Mouse (Mus musculus) forebrain, embryonic 13.5 days (tissue): ENCODE data around the gene Wdr25. TPM values are rescaled to one million over a fixed set of nuclear protein-coding genes. Genes with fewer than 3 reads are reported as not detected.

Source experiments
- ATAC-seq: fragments of 200-750 bp; cut with Nextera tagmentation; 2 replicates; pipeline ENCODE4 v1.8.0; 2017
- H3K27ac ChIP-seq: fragments of 300-500 bp; sonication (generic); 2 replicates; pipeline ENCODE4 v1.5.1; 2015; ENCODE audit warnings: inconsistent platforms, mild to moderate bottlenecking, moderate library complexity
- H3K27me3 ChIP-seq: fragments of 300-500 bp; sonication (generic); 2 replicates; pipeline ENCODE4 v1.6.1; 2015; ENCODE audit warnings: mild to moderate bottlenecking, inconsistent platforms
- H3K36me3 ChIP-seq: fragments of 300-500 bp; sonication (generic); 2 replicates; pipeline ENCODE4 v1.6.1; 2015; ENCODE audit warnings: mild to moderate bottlenecking, inconsistent platforms; ENCODE audit not compliant: poor library complexity, severe bottlenecking
- H3K4me1 ChIP-seq: fragments of 300-500 bp; sonication (generic); 2 replicates; pipeline ENCODE4 v1.6.1; 2015; ENCODE audit warnings: inconsistent platforms
- H3K4me2 ChIP-seq: fragments of 300-500 bp; sonication (generic); 2 replicates; pipeline ENCODE4 v1.6.1; 2015; ENCODE audit warnings: inconsistent platforms, mild to moderate bottlenecking, moderate library complexity
- H3K4me3 ChIP-seq: fragments of 300-500 bp; sonication (generic); 2 replicates; pipeline ENCODE4 v1.5.1; 2015; ENCODE audit warnings: mild to moderate bottlenecking, inconsistent platforms
- H3K9ac ChIP-seq: fragments of 300-500 bp; sonication (generic); 2 replicates; pipeline ENCODE4 v1.6.1; 2015; ENCODE audit warnings: mild to moderate bottlenecking, inconsistent platforms
- H3K9me3 ChIP-seq: fragments of 300-500 bp; sonication (generic); replicated peaks from 2 replicates; pipeline ENCODE4 v1.6.1; 2016; ENCODE audit warnings: inconsistent platforms
- WGBS: fragments of 180-500 bp; shearing (Covaris S2); methylation state at CpG from one replicate; pipeline ENCODE4 v1.1.7; 2015; 5-methylcytosine and 5-hydroxymethylcytosine counted together
- polyA plus RNA-seq: library from polyadenylated mRNA; unstranded; fragments of >200 nt; fragmentation: Nextera tagmentation; extraction: Ambion mirVana; gene quantifications from 2 replicates; pipeline ENCODE4 v1.2.1, GENCODE M21; 2015

Wdr25 gene
- polyA plus RNA-seq, 1 experiment from 2014 or later, result 10.4 TPM

- Histone ChIP-seq H3K27ac (no peak overlapping the region), H3K4me2 (no peak overlapping the region), H3K9me3 (peaks cover 4% of the 10 kb centered on the region; the same call in 1 of the 2 replicates), H3K36me3 (no peaks in the 10 kb centered on the region), H3K27me3 (no peaks in the 10 kb centered on the region), H3K9ac (no peak overlapping the region), H3K4me1 (no peaks in the 10 kb centered on the region), H3K4me3 (no peak overlapping the region)
- WGBS, result 90% methylated on average over 14 of the region's 14 CpGs
- ATAC-seq, result no peak
Measured at GRCm38 (mm10) chr12:108972234-108972633, 78.8 kb downstream of the Wdr25 start.

DNA sequence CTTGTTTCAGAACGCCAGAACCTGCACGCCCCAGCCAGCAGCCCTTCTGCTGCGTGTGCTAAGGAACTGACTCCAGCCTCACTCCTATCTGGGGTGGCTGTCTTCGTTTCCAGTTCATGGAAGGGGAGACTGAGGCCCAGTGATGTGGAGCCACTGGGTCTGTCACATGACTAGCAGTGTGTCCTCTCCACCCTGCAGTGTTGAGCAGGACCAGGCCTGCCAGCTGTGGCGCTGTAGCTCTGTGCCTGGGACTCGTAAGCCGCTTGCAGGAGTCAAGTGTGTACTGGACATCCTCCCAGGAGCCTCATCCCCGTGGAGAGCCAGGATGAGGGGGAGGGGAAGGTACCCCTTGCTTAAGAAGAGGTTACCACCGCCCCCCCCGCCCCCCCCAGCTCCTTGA lies 86.5 kb downstream of the Wdr25 start:
- Histone ChIP-seq H3K9ac (no peak overlapping the region), H3K4me2 (no peak overlapping the region; the same call in 1 of the 2 replicates), H3K27ac (no peak overlapping the region), H3K9me3 (peaks cover 3% of the 10 kb centered on the region; the same call in 1 of the 2 replicates), H3K27me3 (peaks cover 12% of the 10 kb centered on the region), H3K4me1 (peaks cover 46% of the 10 kb centered on the region), H3K4me3 (no peak overlapping the region), H3K36me3 (no peaks in the 10 kb centered on the region)
- ATAC-seq, result 0 out of 2 replicates have a peak, but pooled peaks have one; percentile 25
- WGBS, result 15% methylated on average over 10 of the region's 10 CpGs

- Histone ChIP-seq H3K9ac (no peak overlapping the region), H3K27me3 (peaks cover 12% of the 10 kb centered on the region), H3K4me2 (no peak overlapping the region), H3K27ac (0 out of 2 replicates have a peak overlapping the region, but pooled peaks have one; percentile 14), H3K4me1 (peaks cover 46% of the 10 kb centered on the region), H3K36me3 (no peaks in the 10 kb centered on the region), H3K9me3 (no peaks in the 10 kb centered on the region), H3K4me3 (no peak overlapping the region)
- 51% methylated on average over 14 of the region's 14 CpGs for WGBS
- no peak for ATAC-seq
Measured at GRCm38 (mm10) chr12:108981941-108982683, 88.7 kb downstream of the Wdr25 start.

DNA sequence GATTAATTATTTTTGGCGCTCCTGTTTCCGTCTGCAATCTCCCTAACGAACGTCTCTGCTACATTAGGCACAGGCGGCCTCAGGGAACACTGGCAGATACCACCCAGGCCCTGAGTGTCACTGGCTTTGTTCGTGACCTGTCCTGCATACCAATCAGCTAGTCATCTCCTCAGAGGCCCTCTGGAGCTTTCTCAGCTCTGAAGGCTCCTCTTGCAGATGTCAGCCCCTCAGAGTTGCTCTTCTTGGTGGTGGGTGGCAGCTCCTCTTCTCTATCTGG lies 89.2 kb downstream of the Wdr25 start:
- Histone ChIP-seq H3K4me3 (no peak overlapping the region), H3K27me3 (peaks cover 12% of the 10 kb centered on the region), H3K9ac (no peak overlapping the region), H3K4me2 (no peak overlapping the region), H3K9me3 (no peaks in the 10 kb centered on the region), H3K27ac (no peak overlapping the region), H3K4me1 (peaks cover 46% of the 10 kb centered on the region), H3K36me3 (no peaks in the 10 kb centered on the region)
- WGBS, result 32% methylated on average over 6 of the region's 6 CpGs
- no peak for ATAC-seq

DNA sequence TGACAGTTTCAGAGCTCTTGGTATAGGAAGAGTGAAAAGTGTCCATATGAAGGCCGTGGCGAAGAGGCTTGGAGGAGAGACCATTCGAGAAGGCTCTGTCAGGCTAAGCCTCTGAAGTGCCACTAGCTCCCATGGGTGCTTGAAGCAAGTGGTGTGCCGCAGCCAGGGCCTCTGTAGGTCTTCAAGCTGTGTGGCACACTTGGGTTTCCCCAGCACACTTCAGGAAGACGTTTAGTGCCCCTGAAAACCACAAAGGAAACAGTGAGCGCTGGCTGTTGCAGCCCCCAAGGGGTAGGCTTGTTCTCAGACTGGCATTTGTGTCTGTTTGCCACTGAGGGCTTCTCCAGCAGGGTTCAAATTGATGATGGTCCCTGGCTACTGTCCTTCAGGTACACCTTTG lies 90.1 kb downstream of the Wdr25 start:
- peaks cover 12% of the 10 kb centered on the region for H3K27me3 ChIP-seq
- peaks cover 46% of the 10 kb centered on the region for H3K4me1 ChIP-seq
- ATAC-seq, result no peak
- no peak overlapping the region for H3K9ac ChIP-seq
- no peak overlapping the region for H3K27ac ChIP-seq
- H3K36me3 ChIP-seq, result no peaks in the 10 kb centered on the region
- no peaks in the 10 kb centered on the region for H3K9me3 ChIP-seq
- 86% methylated on average over 6 of the region's 6 CpGs for WGBS
- no peak overlapping the region for H3K4me3 ChIP-seq
- no peak overlapping the region for H3K4me2 ChIP-seq

DNA sequence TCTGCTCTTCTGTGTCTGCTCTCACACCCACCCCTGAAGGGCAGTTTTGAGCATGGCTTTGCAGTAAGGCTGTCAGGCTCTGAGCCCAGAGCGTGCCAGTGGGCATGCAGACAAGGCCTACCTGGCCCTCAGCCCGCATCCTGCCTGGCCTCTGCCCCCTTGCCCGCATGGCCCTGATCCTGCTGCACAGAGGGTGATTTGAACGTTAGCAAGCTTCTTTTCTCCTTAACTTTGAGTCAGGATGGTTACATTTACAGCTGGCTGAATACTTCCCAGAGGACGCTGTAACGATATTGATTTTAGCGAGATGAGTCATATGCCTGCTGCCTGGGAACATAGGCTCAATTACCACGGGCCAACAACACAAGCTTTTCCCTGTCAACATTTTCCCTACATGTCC lies 91.0 kb downstream of the Wdr25 start:
- Histone ChIP-seq H3K27me3 (peaks cover 12% of the 10 kb centered on the region), H3K4me3 (no peak overlapping the region), H3K9me3 (no peaks in the 10 kb centered on the region), H3K4me2 (no peak overlapping the region), H3K36me3 (no peaks in the 10 kb centered on the region), H3K9ac (0 out of 2 replicates have a peak overlapping the region, but pooled peaks have one; percentile 19), H3K4me1 (peaks cover 37% of the 10 kb centered on the region), H3K27ac (no peak overlapping the region)
- 63% methylated on average over 8 of the region's 8 CpGs for WGBS
- no peak for ATAC-seq

GRCm38 (mm10) chr12:108985025-108985424 lies 91.6 kb downstream of the Wdr25 start:
- no peak overlapping the region for H3K4me3 ChIP-seq
- no peak overlapping the region for H3K4me2 ChIP-seq
- H3K27ac ChIP-seq, result no peak overlapping the region
- no peak overlapping the region for H3K9ac ChIP-seq
- H3K36me3 ChIP-seq, result no peaks in the 10 kb centered on the region
- H3K27me3 ChIP-seq, result peaks cover 12% of the 10 kb centered on the region
- no peak for ATAC-seq
- H3K9me3 ChIP-seq, result no peaks in the 10 kb centered on the region
- 80% methylated on average over 6 of the region's 6 CpGs for WGBS
- peaks cover 32% of the 10 kb centered on the region for H3K4me1 ChIP-seq

DNA sequence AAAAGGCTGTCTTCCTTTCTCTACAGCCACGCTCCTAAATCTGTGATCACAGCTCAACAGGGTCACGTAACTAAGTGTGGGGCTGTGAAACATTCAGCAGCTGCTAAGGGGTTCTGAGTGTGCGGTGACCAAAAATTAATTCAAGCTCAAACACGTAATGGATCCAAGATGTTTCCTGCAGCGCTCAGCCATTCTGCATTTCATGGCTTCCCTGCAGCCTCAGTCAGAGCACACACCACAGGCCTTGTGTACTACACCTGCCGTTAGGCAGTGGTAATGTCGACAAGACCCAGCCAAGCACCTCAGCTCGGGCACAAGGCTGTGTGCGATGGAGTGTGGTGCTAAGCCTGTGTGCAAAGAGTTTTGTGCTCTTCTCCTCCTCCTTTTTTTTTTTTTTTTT lies 94.0 kb downstream of the Wdr25 start:
- Histone ChIP-seq H3K36me3 (no peaks in the 10 kb centered on the region), H3K9ac (no peak overlapping the region), H3K4me3 (no peak overlapping the region), H3K4me1 (peaks cover 15% of the 10 kb centered on the region; the same call in 1 of the 2 replicates), H3K27me3 (no peaks in the 10 kb centered on the region), H3K9me3 (no peaks in the 10 kb centered on the region), H3K4me2 (no peak overlapping the region), H3K27ac (no peak overlapping the region)
- ATAC-seq, result no peak
- WGBS, result 76% methylated on average over 9 of the region's 9 CpGs

GRCm38 (mm10) chr12:108990425-108990824 lies 97.0 kb downstream of the Wdr25 start:
- Histone ChIP-seq H3K36me3 (no peaks in the 10 kb centered on the region), H3K27me3 (no peaks in the 10 kb centered on the region), H3K9ac (no peak overlapping the region), H3K4me2 (no peak overlapping the region), H3K9me3 (no peaks in the 10 kb centered on the region), H3K4me3 (no peak overlapping the region), H3K27ac (no peak overlapping the region), H3K4me1 (peaks cover 9% of the 10 kb centered on the region; the same call in 1 of the 2 replicates)
- WGBS, result 90% methylated on average over 9 of the region's 9 CpGs
- ATAC-seq, result no peak

GRCm38 (mm10) chr12:108993046-108993445 lies 99.6 kb downstream of the Wdr25 start:
- Histone ChIP-seq H3K27ac (no peak overlapping the region), H3K9ac (no peak overlapping the region), H3K27me3 (no peaks in the 10 kb centered on the region), H3K4me1 (peaks cover 9% of the 10 kb centered on the region; the same call in 1 of the 2 replicates), H3K4me3 (no peak overlapping the region), H3K36me3 (no peaks in the 10 kb centered on the region), H3K9me3 (no peaks in the 10 kb centered on the region), H3K4me2 (no peak overlapping the region)
- ATAC-seq, result no peak
- WGBS, result 73% methylated on average over 2 of the region's 2 CpGs

GRCm38 (mm10) chr12:108994436-108995031 lies 101.1 kb downstream of the Wdr25 start:
- peak; percentile 53; the same call in 1 of the 2 replicates for ATAC-seq

GRCm38 (mm10) chr12:108995976-108996636 lies 102.7 kb downstream of the Wdr25 start:
- no peak for ATAC-seq
- WGBS, result 81% methylated on average over 12 of the region's 12 CpGs
- no peak overlapping the region for H3K4me3 ChIP-seq

More at GRCm38 (mm10) chr12:108994436-108995031, 101.1 kb downstream of the Wdr25 start:
- Histone ChIP-seq H3K27ac (no peak overlapping the region), H3K4me1 (peaks cover 9% of the 10 kb centered on the region; the same call in 1 of the 2 replicates), H3K4me2 (no peak overlapping the region), H3K9ac (no peak overlapping the region), H3K27me3 (no peaks in the 10 kb centered on the region), H3K9me3 (no peaks in the 10 kb centered on the region), H3K4me3 (no peak overlapping the region), H3K36me3 (no peaks in the 10 kb centered on the region)
- WGBS, result 12% methylated on average over 19 of the region's 19 CpGs

More at GRCm38 (mm10) chr12:108995976-108996636, 102.7 kb downstream of the Wdr25 start:
- Histone ChIP-seq H3K36me3 (no peaks in the 10 kb centered on the region), H3K9ac (no peak overlapping the region), H3K4me1 (peaks cover 9% of the 10 kb centered on the region; the same call in 1 of the 2 replicates), H3K27ac (no peak overlapping the region), H3K9me3 (no peaks in the 10 kb centered on the region), H3K27me3 (no peaks in the 10 kb centered on the region), H3K4me2 (no peak overlapping the region)
